Mouse (Mus musculus) G1E (cell line): ENCODE measurements around the gene Bicral. TPM values are rescaled to one million over a fixed set of nuclear protein-coding genes. Genes with fewer than 3 reads are reported as not detected.

ENCODE experiments used
- ATAC-seq: 2 replicates; pipeline ENCODE4 v1.8.0; 2016; ENCODE audit warnings: mild to moderate bottlenecking; ENCODE audit not compliant: insufficient number of reproducible peaks, poor library complexity, low FRiP score, severe bottlenecking; ENCODE audit errors: extremely low read depth
- DNase-seq: peaks from one replicate; pipeline ENCODE4 v3.0.0; 2012; ENCODE audit warnings: low spot score
- H3K27me3 ChIP-seq: 2 replicates; pipeline ENCODE4 v1.6.1; 2012; ENCODE audit warnings: mild to moderate bottlenecking, low read length, inconsistent platforms; ENCODE audit not compliant: insufficient read depth
- H3K36me3 ChIP-seq: replicated peaks from 2 replicates; pipeline ENCODE3; 2012; ENCODE audit warnings: mild to moderate bottlenecking, inconsistent platforms
- H3K4me1 ChIP-seq: 2 replicates; pipeline ENCODE4 v1.6.1; 2012; ENCODE audit warnings: low read depth, low read length, inconsistent platforms, mixed read lengths; ENCODE audit not compliant: insufficient read depth
- H3K4me3 ChIP-seq: 2 replicates; pipeline ENCODE4 v1.5.1; 2012; ENCODE audit warnings: low read depth, mild to moderate bottlenecking, inconsistent platforms, low read length, moderate library complexity, mixed read lengths
- H3K9me3 ChIP-seq: replicated peaks from 2 replicates; pipeline ENCODE4 v1.6.1; 2012; ENCODE audit warnings: inconsistent platforms
- CTCF ChIP-seq: IDR thresholded peaks from 2 replicates; pipeline ENCODE4 v1.5.1; 2012; ENCODE audit warnings: low read depth, low read length, inconsistent platforms, mixed read lengths
- GATA1 ChIP-seq: IDR thresholded peaks from 2 replicates; pipeline ENCODE4 v1.6.1; 2012; ENCODE audit warnings: borderline replicate concordance, low read length, inconsistent platforms, mixed read lengths
- GATA2 ChIP-seq: IDR thresholded peaks from 2 replicates; pipeline ENCODE4 v1.6.1; 2012; ENCODE audit warnings: low read depth, low read length, inconsistent platforms, borderline replicate concordance
- POLR2AphosphoS5 ChIP-seq: IDR thresholded peaks from 2 replicates; pipeline ENCODE4 v1.6.1; 2012; ENCODE audit warnings: low read depth, low read length, inconsistent platforms; ENCODE audit not compliant: insufficient replicate concordance
- TAL1 ChIP-seq: conservative IDR thresholded peaks from 2 replicates; pipeline ENCODE4 v1.6.1; 2012; ENCODE audit warnings: low read depth, low read length, inconsistent platforms, mixed read lengths
- polyA plus RNA-seq: library from polyadenylated mRNA; stranded (reverse); fragments of >175 nt; gene quantifications from 2 replicates; pipeline ENCODE4 v1.2.3, GENCODE M21; 2012
- total RNA-seq, 2 experiments: library from RNA; stranded (forward) in 1 of 2; stranded (reverse) in 1 of 2; fragments of 200-1000 nt in 1 of 2; fragments of >200 nt in 1 of 2; fragmentation: Nextera tagmentation in 1 of 2; gene quantifications; 2 replicates each; pipeline ENCODE4 v1.2.3; 2014 to 2017

Gene Bicral
- total and polyA plus RNA-seq, 3 experiments, result 12.9 to 34.4 (median 13.4) TPM

- no peak for DNase-seq
- no peak for TF ChIP-seq GATA2
- no peak for TF ChIP-seq GATA1
- TF ChIP-seq CTCF, result no peak
- TF ChIP-seq TAL1, result no peak
- TF ChIP-seq POLR2AphosphoS5, result no peak
- no peak for ATAC-seq
- Histone ChIP-seq H3K27me3 (no peaks in the 10 kb centered on the region), H3K4me1 (no peaks in the 10 kb centered on the region; the same call in 1 of the 2 replicates), H3K36me3 (peaks cover 91% of the 10 kb centered on the region), H3K4me3 (no peak overlapping the region), H3K9me3 (no peaks in the 10 kb centered on the region)
Measured at GRCm38 (mm10) chr17:46809131-46809830, 49.0 kb downstream of the Bicral start.

DNA sequence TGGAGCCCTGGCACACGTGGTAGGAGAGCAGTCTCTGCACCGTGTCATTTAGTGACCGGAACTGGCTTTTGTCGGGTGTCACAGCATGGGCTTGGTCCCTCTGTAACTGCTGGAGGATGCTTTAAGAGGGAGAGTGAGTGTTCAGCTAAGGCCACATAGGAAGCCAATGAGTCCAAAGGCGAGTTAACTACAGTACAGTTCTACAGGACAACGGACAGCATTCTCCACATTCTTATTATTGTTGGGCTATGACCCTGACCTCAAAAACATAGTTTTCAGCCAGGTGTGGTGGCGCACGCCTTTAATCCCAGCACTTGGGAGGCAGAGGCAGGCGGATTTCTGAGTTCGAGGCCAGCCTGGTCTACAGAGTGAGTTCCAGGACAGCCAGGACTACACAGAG lies 49.9 kb downstream of the Bicral start:
- no peaks in the 10 kb centered on the region for H3K9me3 ChIP-seq
- ATAC-seq (no peak), DNase-seq (no peak)
- H3K36me3 ChIP-seq, result peaks cover 87% of the 10 kb centered on the region
- TF ChIP-seq TAL1 (no peak), CTCF (no peak), GATA1 (no peak), GATA2 (no peak), POLR2AphosphoS5 (no peak)
- no peaks in the 10 kb centered on the region; the same call in 1 of the 2 replicates for H3K4me1 ChIP-seq
- no peak overlapping the region for H3K4me3 ChIP-seq
- H3K27me3 ChIP-seq, result no peaks in the 10 kb centered on the region

DNA sequence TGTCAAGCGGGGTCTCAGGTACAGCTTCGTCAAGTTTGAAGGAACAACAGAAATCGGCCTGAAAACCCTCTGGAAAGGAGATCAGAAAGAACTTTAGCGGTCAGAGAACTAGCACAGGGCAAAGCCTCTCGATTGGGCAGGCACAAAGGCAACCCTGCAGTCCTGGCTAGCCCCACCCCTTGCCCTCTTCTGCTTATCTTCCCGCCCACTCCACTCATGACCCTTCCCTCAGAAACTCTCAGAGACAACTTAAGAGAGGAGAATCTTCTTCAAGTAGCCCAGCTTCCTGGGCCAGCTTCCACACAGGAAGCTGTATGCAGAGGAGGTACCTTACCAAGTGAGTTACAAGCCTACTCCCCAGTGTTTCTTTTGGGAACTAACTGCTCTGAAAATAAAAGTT lies 56.5 kb downstream of the Bicral start:
- Histone ChIP-seq H3K4me3 (no peak overlapping the region), H3K36me3 (peaks cover 88% of the 10 kb centered on the region), H3K9me3 (no peaks in the 10 kb centered on the region), H3K4me1 (peaks cover 6% of the 10 kb centered on the region; the same call in 1 of the 2 replicates), H3K27me3 (no peaks in the 10 kb centered on the region)
- DNase-seq (no peak), ATAC-seq (no peak)
- TF ChIP-seq TAL1 (no peak), POLR2AphosphoS5 (no peak), GATA2 (no peak), GATA1 (no peak), CTCF (no peak)

DNA sequence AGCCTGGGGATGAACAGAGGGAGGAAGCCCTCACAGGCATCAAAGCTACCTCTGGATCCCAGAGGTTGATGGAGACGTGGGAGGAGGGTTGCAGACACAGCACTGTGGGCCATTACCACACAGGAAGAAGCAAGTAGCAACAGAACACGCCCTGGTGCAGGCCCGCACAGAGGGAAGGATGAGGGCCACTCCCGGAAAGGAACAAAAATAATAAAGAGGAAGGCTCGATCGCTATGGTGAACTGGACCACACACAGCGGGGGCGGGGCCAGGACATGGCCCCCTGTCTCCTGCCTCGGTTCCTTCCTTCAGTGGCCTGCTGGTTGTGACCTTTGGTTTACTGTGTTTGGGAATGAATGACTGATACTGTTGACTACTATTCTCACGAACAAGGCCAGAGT lies 58.6 kb downstream of the Bicral start:
- TF ChIP-seq GATA2, result no peak
- no peak for TF ChIP-seq POLR2AphosphoS5
- TF ChIP-seq TAL1, result no peak
- no peak for TF ChIP-seq CTCF
- TF ChIP-seq GATA1, result no peak
- Histone ChIP-seq H3K4me1 (peaks cover 6% of the 10 kb centered on the region; the same call in 1 of the 2 replicates), H3K4me3 (no peak overlapping the region), H3K9me3 (no peaks in the 10 kb centered on the region), H3K36me3 (peaks cover 75% of the 10 kb centered on the region), H3K27me3 (no peaks in the 10 kb centered on the region)
- DNase-seq (no peak), ATAC-seq (no peak)

- Histone ChIP-seq H3K4me1 (peaks cover 17% of the 10 kb centered on the region; the same call in 1 of the 2 replicates), H3K27me3 (peaks cover 3% of the 10 kb centered on the region; the same call in 1 of the 2 replicates), H3K36me3 (peaks cover 61% of the 10 kb centered on the region), H3K4me3 (no peak overlapping the region), H3K9me3 (no peaks in the 10 kb centered on the region)
- no peak for ATAC-seq
- TF ChIP-seq GATA1 (no peak), CTCF (no peak), TAL1 (no peak), POLR2AphosphoS5 (no peak), GATA2 (no peak)
- DNase-seq, result no peak
Measured at GRCm38 (mm10) chr17:46797386-46797785, 60.9 kb downstream of the Bicral start.

DNA sequence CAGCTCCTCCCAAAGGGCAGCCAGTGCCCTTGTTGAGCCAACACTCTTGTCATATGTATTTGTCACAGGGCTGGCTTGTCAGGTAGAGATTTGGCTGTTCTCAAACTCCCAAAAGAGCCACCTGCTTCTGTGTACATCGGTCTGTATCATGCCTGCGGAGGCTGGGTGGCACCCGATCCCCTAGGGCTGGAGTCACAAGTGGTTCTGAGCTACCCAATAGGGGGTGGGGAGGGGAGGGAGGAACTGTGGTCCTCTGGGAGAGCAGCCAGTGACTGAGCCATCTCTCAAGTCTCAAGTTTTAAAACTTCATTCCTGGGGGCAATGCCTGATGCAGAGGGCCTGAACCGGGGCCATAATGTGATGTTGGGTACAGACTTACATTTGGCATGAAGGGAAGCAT lies 61.5 kb downstream of the Bicral start:
- no peaks in the 10 kb centered on the region for H3K9me3 ChIP-seq
- ATAC-seq, result no peak
- H3K4me3 ChIP-seq, result no peak overlapping the region
- TF ChIP-seq GATA2 (no peak), TAL1 (no peak), GATA1 (no peak), CTCF (no peak), POLR2AphosphoS5 (no peak)
- peaks cover 3% of the 10 kb centered on the region; the same call in 1 of the 2 replicates for H3K27me3 ChIP-seq
- peaks cover 54% of the 10 kb centered on the region for H3K36me3 ChIP-seq
- peaks cover 13% of the 10 kb centered on the region; the same call in 1 of the 2 replicates for H3K4me1 ChIP-seq
- no peak for DNase-seq
